Mouse (Mus musculus) heart, embryonic 11.5 days (tissue): ENCODE data around the gene Faap100. TPM values are rescaled to one million over a fixed set of nuclear protein-coding genes. Genes with fewer than 3 reads are reported as not detected.

Source experiments
- ATAC-seq: fragments of 200-750 bp; cut with Nextera tagmentation; replicated peaks from 2 replicates; pipeline ENCODE4 v1.8.0; 2017; ENCODE audit warnings: moderate library complexity; ENCODE audit not compliant: insufficient number of reproducible peaks, low FRiP score, low TSS enrichment
- H3K27ac ChIP-seq: fragments of 300-500 bp; sonication (generic); 2 replicates; pipeline ENCODE4 v1.5.1; 2014; ENCODE audit warnings: mild to moderate bottlenecking, low read depth, low read length
- H3K27me3 ChIP-seq: fragments of 300-500 bp; sonication (generic); 2 replicates; pipeline ENCODE4 v1.6.1; 2014; ENCODE audit warnings: mild to moderate bottlenecking, low read length, mixed read lengths; ENCODE audit not compliant: control insufficient read depth, insufficient read depth
- H3K36me3 ChIP-seq: fragments of 300-500 bp; sonication (generic); 2 replicates; pipeline ENCODE4 v1.6.1; 2014; ENCODE audit warnings: mild to moderate bottlenecking, low read length, moderate library complexity, mixed read lengths; ENCODE audit not compliant: control insufficient read depth, insufficient read depth
- H3K4me1 ChIP-seq: fragments of 300-500 bp; sonication (generic); 2 replicates; pipeline ENCODE4 v1.6.1; 2014; ENCODE audit warnings: low read length; ENCODE audit not compliant: control insufficient read depth, insufficient read depth
- H3K4me2 ChIP-seq: fragments of 300-500 bp; sonication (generic); 2 replicates; pipeline ENCODE4 v1.6.1; 2014; ENCODE audit warnings: mild to moderate bottlenecking, moderate library complexity
- H3K4me3 ChIP-seq: fragments of 300-500 bp; sonication (generic); 2 replicates; pipeline ENCODE4 v1.5.1; 2014; ENCODE audit warnings: low read depth, low read length
- H3K9ac ChIP-seq: fragments of 300-500 bp; sonication (generic); 2 replicates; pipeline ENCODE4 v1.6.1; 2014; ENCODE audit warnings: mild to moderate bottlenecking, low read depth, low read length, moderate library complexity
- H3K9me3 ChIP-seq: fragments of 300-500 bp; sonication (generic); replicated peaks from 2 replicates; pipeline ENCODE4 v1.6.1; 2016; ENCODE audit warnings: low read length; ENCODE audit not compliant: control insufficient read depth
- WGBS: fragments of 180-500 bp; shearing (Covaris S2); extraction: QIAGEN DNeasy Blood & Tissue Kit; methylation state at CpG from one replicate; pipeline ENCODE4 v1.1.7; 2014; ENCODE audit not compliant: insufficient replicate concordance; 5-methylcytosine and 5-hydroxymethylcytosine counted together
- polyA plus RNA-seq: library from polyadenylated mRNA; unstranded; fragments of >200 nt; fragmentation: Nextera tagmentation; extraction: Ambion mirVana; gene quantifications from 2 replicates; pipeline ENCODE4 v1.2.1, GENCODE M21; 2014

Gene Faap100
- polyA plus RNA-seq, 1 experiment from 2014 or later = 24.2 TPM

DNA sequence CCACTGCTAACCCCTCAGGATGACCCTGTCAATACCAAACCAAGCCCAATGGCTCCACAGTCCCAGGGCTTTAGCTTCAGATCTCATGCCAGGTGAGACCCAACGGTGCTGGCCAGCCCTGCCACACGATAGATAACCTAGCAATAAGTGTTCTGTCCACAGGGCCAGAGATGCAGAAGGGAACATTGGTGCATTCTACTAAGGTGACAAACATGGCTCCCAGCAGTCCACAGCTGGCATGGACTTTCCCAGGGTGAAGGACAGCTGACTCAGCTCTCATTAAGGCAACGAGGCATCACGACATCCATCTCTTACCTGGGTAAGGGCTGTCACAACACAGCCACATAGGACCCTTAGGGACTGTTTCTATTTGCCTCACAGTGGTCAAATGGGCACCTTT is 2.6 kb upstream of the Faap100 start:
- peaks cover 36% of the 10 kb centered on the region for H3K4me1 ChIP-seq

DNA sequence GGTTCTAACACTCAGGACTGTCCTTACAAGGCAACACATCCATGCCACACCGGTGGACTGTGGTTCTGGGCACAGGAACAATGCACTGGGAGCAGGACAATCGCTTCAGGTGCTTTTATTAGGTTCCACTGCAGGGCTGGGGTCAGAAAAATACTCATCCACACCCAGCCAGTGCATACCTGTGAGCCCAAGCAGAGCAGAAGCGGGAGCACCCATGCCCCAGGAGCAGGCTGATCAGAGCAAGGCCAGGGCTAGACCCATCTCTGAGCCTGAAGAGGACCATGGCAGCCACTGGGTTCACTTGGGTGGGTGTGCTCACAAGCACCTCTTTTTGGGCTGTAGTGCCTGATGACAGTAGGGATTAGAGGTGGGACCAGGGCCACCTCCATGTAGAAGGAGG is 1.7 kb upstream of the Faap100 start:
- Histone ChIP-seq H3K9me3 (no peaks in the 10 kb centered on the region), H3K4me1 (peaks cover 31% of the 10 kb centered on the region), H3K4me2 (no peak overlapping the region), H3K27me3 (no peaks in the 10 kb centered on the region), H3K4me3 (no peak overlapping the region), H3K9ac (no peak overlapping the region), H3K27ac (no peak overlapping the region), H3K36me3 (peaks cover 22% of the 10 kb centered on the region)
- 96% methylated on average over 3 of the region's 3 CpGs for WGBS
- no peak for ATAC-seq

More for the DNA sequence above, 2.6 kb upstream of the Faap100 start:
- Histone ChIP-seq H3K4me2 (no peak overlapping the region), H3K36me3 (peaks cover 25% of the 10 kb centered on the region), H3K9ac (no peak overlapping the region), H3K9me3 (no peaks in the 10 kb centered on the region), H3K27ac (peak overlapping the region; percentile 80; the same call in 1 of the 2 replicates), H3K27me3 (no peaks in the 10 kb centered on the region), H3K4me3 (no peak overlapping the region)
- no peak for ATAC-seq
- 92% methylated on average over 4 of the region's 4 CpGs for WGBS

DNA sequence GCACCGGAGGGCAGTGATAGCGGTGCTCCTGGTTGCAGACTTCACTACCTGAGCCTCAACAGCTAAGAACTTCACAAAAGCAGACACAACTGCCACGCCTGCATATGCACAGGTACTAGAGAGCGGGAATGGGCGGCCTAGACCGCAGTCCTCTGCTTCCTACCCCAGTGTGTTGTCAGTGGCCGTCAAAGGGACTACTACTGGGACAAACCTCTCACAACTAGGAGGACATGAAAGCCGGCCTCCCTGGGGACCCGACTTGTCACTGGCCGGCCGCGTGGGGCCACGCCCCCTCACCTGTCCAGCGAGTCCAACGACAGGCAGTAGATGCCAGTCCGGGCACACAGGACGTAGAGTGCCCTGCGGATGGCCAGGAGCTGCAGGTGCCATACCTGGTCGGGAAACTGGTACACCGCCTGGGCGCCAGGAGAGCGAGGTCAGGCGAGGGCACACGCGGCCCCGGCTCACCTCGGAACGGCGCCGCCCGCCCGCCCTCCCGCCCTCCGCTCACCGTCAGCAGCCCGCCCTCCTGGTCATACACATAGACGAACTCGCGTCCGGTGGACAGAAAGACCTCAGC is 443 bp downstream of the Faap100 start:
- ATAC-seq = peak; percentile 19
- peaks cover 29% of the 10 kb centered on the region for H3K4me1 ChIP-seq
- no peaks in the 10 kb centered on the region for H3K27me3 ChIP-seq
- H3K4me3 ChIP-seq = peak overlapping the region; percentile 87
- H3K9me3 ChIP-seq = no peaks in the 10 kb centered on the region
- WGBS = 3% methylated on average over 40 of the region's 40 CpGs
- peaks cover 30% of the 10 kb centered on the region for H3K36me3 ChIP-seq
- H3K9ac ChIP-seq = peak overlapping the region; percentile 82
- peak overlapping the region; percentile 99 for H3K4me2 ChIP-seq
- peak overlapping the region; percentile 32 for H3K27ac ChIP-seq

DNA sequence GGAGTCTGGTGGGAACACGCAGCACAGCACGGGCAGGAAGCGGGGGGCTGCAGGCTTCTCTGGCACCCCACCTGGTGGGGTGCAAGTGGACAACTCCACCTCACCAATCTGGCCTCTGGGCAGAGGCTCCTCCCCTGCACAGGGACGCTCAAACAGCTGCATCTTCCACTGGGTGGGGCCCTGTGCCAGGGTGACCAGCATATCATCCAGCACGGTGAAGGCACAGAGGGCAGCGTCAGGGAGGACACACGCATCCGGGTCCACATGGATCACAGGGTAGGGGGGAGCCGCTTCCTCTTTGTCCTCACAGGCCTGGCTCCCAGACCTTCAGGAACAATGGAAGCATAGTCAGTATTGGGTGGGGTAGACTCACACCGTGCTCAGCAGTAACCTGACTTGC is 1.2 kb downstream of the Faap100 start:
- 74% methylated on average over 10 of the region's 10 CpGs for whole genome bisulfite sequencing
- H3K36me3 ChIP-seq = peaks cover 29% of the 10 kb centered on the region
- peak overlapping the region; percentile 82 for H3K9ac ChIP-seq

DNA sequence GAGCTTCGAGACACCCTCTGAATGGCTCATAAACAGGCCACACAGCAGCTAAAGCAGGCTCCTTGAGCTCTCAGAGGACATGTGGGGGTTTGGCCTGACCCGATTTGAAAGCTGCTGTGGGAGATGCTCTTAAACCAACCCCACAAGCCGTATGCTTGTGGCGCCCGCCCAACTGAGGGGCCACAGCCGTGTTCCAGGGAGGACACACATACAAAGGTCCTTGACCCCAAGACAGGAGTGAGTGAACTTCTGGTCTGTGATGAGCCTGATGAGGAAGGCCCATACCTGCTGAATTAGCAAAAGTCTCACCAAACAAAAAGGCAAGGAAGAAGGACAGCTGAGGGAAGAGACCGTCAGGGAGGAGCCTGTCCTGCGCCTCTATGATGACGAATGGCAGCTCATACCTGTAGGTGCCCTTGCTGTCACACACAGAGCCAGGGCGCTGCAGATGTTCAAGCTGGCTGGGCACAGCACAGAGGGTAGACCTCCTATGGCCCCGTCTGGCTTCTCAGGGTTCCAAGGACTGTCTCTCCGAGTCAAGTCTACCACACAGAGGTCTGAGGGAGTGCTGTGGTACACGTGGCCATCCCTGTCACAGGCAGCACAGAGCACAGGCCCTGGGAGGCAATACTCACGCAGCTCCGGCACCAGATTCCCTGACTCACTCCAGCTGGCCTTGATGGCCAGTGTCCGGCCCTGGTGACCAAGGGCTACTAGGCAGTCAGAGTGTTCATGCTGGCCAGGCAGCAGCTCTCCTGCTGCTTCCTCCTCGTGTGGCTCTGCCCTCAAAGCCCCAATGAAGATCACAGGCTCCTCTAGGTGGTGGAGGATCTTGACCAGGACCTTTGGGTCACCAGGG is 2.0 kb downstream of the Faap100 start:
- 85% methylated on average over 17 of the region's 17 CpGs for WGBS
- Histone ChIP-seq H3K9ac (no peak overlapping the region), H3K27me3 (no peaks in the 10 kb centered on the region), H3K4me3 (no peak overlapping the region), H3K27ac (no peak overlapping the region), H3K36me3 (peaks cover 25% of the 10 kb centered on the region), H3K9me3 (no peaks in the 10 kb centered on the region), H3K4me2 (no peak overlapping the region), H3K4me1 (peaks cover 19% of the 10 kb centered on the region)
- ATAC-seq = no peak

More for the DNA sequence above, 1.2 kb downstream of the Faap100 start:
- Histone ChIP-seq H3K9me3 (no peaks in the 10 kb centered on the region), H3K4me2 (peak overlapping the region; percentile 99), H3K4me1 (peaks cover 26% of the 10 kb centered on the region), H3K4me3 (peak overlapping the region; percentile 87), H3K27me3 (no peaks in the 10 kb centered on the region), H3K27ac (no peak overlapping the region)
- no peak for ATAC-seq

DNA sequence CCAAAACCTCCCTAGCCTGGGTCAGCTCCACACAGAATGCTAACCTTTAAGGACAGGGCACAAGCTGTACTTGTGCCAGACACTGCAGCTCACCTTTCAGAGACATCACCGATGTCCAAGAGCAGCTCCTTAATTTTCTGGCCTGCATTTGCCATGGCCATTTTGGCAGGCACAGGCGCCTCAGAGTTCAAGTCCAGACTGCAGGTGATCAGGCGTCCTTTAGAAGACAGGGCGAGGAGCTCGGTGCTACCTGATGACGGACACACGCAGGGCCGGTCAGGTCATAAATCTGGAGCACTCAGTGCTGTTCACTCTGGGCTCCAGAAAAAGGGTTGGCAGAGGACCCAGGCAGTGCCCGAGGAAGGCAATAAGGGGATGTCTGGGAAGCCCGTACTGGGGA is 3.2 kb downstream of the Faap100 start:
- Histone ChIP-seq H3K9me3 (no peaks in the 10 kb centered on the region), H3K9ac (no peak overlapping the region), H3K4me3 (no peak overlapping the region), H3K4me2 (no peak overlapping the region), H3K4me1 (peaks cover 17% of the 10 kb centered on the region), H3K27ac (no peak overlapping the region), H3K36me3 (peaks cover 18% of the 10 kb centered on the region), H3K27me3 (no peaks in the 10 kb centered on the region)
- WGBS = 93% methylated on average over 10 of the region's 10 CpGs
- ATAC-seq = no peak

DNA sequence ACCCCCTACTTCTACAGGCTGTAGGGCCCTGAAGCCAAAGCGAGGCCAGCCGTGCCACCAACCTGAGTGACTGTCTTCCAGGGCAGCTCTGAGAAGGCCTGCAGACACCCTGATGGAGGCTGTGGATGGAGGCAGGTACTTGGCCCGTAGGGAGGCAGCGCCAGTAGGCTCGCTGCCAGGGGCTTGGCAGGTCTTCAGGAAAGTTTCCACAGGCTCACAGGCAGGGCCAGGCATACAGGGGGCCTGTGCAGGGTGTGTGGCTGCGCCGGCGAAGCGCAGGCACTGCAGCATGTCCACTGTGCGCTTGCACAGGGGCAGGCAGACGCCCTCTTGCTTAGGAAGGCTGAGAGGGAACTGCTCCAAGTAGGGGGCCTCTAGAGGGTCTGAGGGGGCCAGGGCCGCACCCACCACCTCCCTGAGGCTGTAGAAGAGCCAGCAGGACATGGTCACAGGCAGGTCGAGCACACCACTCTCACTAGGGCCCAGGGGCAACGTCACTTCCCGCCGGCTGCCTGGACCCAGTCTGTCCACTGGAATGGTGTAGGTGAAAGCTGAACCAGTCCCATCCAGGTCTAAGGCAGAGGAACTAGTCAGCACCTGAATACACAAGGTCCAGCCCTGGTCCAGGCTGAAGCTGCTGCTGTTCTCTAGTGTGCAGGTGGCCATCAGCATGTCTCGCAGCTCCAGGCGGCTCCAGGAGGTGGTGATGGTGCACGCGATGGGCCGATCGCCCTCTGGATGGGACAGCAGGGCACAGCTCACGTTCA is 4.6 kb downstream of the Faap100 start:
- H3K4me2 ChIP-seq = no peak overlapping the region
- no peak overlapping the region for H3K27ac ChIP-seq
- H3K36me3 ChIP-seq = peaks cover 24% of the 10 kb centered on the region
- no peaks in the 10 kb centered on the region for H3K27me3 ChIP-seq
- 89% methylated on average over 23 of the region's 23 CpGs for WGBS
- peaks cover 13% of the 10 kb centered on the region for H3K4me1 ChIP-seq
- H3K4me3 ChIP-seq = no peak overlapping the region
- H3K9me3 ChIP-seq = no peaks in the 10 kb centered on the region
- 0 out of 2 replicates have a peak overlapping the region, but pooled peaks have one; percentile 30 for H3K9ac ChIP-seq
- no peak for ATAC-seq

DNA sequence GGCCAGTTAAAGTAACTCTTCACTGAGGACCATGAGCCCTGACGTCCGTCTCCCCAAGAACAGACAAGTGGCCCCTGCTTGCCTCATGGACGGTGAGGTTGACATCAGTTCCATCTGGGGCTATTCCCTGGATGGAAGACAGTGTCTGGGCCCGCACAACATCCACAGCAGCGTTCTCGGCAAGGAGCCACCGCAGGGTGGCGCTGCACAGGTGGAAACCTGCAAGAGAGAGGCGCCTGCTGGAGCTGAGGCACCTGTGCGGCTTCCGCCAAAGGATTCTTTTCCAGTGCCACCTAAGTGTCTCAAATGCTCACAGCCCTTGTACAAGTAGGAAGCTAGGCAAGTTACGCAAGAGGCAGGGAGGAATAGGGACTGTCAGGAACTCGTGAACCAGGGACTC is 5.5 kb downstream of the Faap100 start:
- 65% methylated on average over 13 of the region's 13 CpGs for WGBS
- Histone ChIP-seq H3K4me1 (peaks cover 11% of the 10 kb centered on the region), H3K4me3 (no peak overlapping the region), H3K36me3 (peaks cover 24% of the 10 kb centered on the region), H3K9ac (no peak overlapping the region), H3K27ac (no peak overlapping the region), H3K27me3 (no peaks in the 10 kb centered on the region), H3K9me3 (no peaks in the 10 kb centered on the region), H3K4me2 (no peak overlapping the region)
- no peak for ATAC-seq
